Mouse (Mus musculus): Measurements from ENCODE around the gene Csmd2. TPM values are rescaled to one million over a fixed set of nuclear protein-coding genes. Genes with fewer than 3 reads are reported as not detected.
A peak's percentile ranks its signal among the peaks of the same experiment; 100 is the strongest.

Csmd2 gene
- 0.08 and 0.10 TPM in 2 replicates for polyA plus RNA-seq (2014; fragmentation: Nextera tagmentation; extraction: Ambion mirVana)

DNA sequence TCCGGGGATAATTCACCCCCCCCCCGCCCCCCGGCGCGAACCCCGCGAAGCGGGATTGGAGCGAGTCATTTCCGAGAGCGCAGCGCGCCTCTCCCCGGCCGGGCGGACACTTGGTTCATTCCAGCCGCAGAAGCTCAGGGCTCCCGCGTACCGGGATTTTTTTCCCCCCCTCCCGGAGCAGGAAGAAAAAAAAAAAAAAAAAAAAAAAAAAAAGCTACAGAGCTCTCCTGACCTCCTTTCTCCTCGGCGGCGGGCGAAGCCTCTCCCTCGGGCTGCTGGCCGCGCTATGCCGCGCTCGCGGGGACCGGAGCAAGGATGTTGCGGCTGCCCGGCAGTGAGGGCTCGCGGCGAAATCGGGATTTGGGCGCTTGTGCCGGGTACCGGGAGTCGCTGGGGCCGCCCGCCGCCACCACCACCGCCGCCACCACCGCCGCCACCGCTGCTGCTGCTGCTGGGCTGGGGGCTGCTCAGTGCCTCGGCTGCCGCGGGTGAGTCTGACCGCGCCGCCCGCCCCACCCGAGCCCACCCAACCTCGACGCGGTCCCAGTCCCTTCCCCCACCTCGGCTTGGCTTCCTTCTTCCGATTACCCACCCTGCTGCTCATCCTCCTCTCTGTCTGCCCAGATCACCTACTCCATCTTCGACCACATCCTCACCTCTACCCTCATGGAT lies at the start of gene Csmd2:
Gene Csmd2 (plus strand): TSS at position 74 of the 672 bp plus-strand sequence.
- Histone ChIP-seq H3K4me3 (ENCODE audit: low read depth, low read length) (peak within 1 kb of the TSS; percentile 26), H3K27ac (replicated peaks; ENCODE audit: low read depth, low read length) (no peak within 1 kb of the TSS), H3K36me3 (ENCODE audit: control insufficient read depth, insufficient read depth, low read length) (no peaks in the 10 kb centered on the region), H3K27me3 (ENCODE audit: control insufficient read depth, insufficient read depth, low read length) (peaks cover 64% of the 10 kb centered on the region), H3K9ac (ENCODE audit: low read length) (no peak within 1 kb of the TSS), H3K4me1 (ENCODE audit: control insufficient read depth, insufficient read depth, low read length) (no peaks in the 10 kb centered on the region), H3K9me3 (ENCODE audit: control insufficient read depth, low read length) (no peaks in the 10 kb centered on the region), H3K4me2 (ENCODE audit: low read depth, severe bottlenecking) (peak within 1 kb of the TSS; percentile 54)
- DNase-seq (ENCODE audit: low spot score) (peak; percentile 42), ATAC-seq (ENCODE audit: insufficient number of reproducible peaks, low FRiP score, low TSS enrichment, low read depth) (no peak)
- under 1% methylated on average over 42 of the region's 65 CpGs for WGBS

DNA sequence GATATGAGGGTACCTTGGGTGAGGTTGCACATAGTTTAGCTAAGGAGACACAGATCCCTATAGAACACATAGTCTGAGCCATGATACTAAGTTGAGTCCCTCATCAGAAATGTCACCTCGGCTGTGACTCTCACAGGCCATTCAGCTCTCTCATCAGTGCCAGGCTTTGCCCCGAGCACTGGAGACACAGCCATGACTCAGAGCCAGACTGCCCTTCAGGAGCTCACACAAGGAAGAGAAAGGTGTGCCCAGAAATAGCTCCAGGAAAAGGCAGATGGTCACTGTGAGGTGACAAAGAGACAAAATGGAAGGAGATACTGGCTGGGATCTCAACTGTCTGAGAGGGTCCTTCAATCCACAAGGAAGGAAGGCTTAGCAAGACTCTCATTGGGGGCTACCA lies 40.0 kb upstream of the Csmd2 start:
- no peaks in the 10 kb centered on the region for H3K36me3 ChIP-seq (ENCODE audit: control insufficient read depth, insufficient read depth, low read length)
- WGBS: 79% methylated on average over 2 of the region's 2 CpGs
- H3K4me2 ChIP-seq (ENCODE audit: low read depth, severe bottlenecking): no peak overlapping the region
- ATAC-seq (ENCODE audit: insufficient number of reproducible peaks, low FRiP score, low TSS enrichment, low read depth) (no peak), DNase-seq (ENCODE audit: low spot score) (no peak)
- no peaks in the 10 kb centered on the region for H3K9me3 ChIP-seq (ENCODE audit: control insufficient read depth, low read length)
- no peaks in the 10 kb centered on the region for H3K4me1 ChIP-seq (ENCODE audit: control insufficient read depth, insufficient read depth, low read length)
- H3K9ac ChIP-seq (ENCODE audit: low read length): no peak overlapping the region
- no peak overlapping the region for H3K27ac ChIP-seq (replicated peaks; ENCODE audit: low read depth, low read length)
- H3K4me3 ChIP-seq (ENCODE audit: low read depth, low read length): no peak overlapping the region
- H3K27me3 ChIP-seq (ENCODE audit: control insufficient read depth, insufficient read depth, low read length): no peaks in the 10 kb centered on the region

DNA sequence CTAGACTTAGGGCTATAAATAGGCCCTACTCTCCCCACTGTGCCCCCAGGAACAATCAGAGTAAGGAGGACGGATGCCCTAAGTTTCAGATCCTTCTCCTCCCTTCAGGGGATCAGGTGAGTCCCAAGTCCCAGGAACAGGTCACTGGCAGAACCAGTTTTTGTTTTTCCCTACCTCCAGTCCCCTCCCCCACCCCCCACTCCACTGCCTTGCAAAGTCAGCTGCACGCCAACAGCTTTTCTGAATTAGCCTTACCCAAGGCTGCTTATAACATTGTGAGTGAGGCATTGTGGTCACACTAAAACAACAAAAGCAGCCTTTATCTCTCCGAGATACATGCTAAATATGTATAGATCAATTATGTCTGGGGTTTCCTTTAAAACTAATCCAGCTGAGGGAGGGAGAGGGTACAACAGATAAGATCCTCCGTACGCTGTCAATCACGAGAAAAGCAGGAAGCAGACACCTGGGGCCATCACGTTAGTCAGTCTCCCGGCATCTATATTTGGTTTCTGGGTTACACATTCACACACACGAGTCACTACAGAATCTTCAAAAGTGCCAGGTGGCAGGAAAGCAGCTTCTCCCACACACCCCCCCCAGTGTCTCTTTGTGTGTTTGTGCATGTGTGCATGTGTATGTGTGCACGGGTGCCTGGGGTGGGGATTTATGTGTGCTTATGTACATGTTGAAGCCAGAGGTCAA lies 34.5 kb upstream of the Csmd2 start:
- ATAC-seq (ENCODE audit: insufficient number of reproducible peaks, low FRiP score, low TSS enrichment, low read depth) (no peak), DNase-seq (ENCODE audit: low spot score) (no peak)
- Histone ChIP-seq H3K27me3 (ENCODE audit: control insufficient read depth, insufficient read depth, low read length) (no peaks in the 10 kb centered on the region), H3K36me3 (ENCODE audit: control insufficient read depth, insufficient read depth, low read length) (no peaks in the 10 kb centered on the region), H3K4me1 (ENCODE audit: control insufficient read depth, insufficient read depth, low read length) (no peaks in the 10 kb centered on the region), H3K4me3 (ENCODE audit: low read depth, low read length) (no peak overlapping the region), H3K4me2 (ENCODE audit: low read depth, severe bottlenecking) (no peak overlapping the region), H3K9me3 (ENCODE audit: control insufficient read depth, low read length) (no peaks in the 10 kb centered on the region), H3K27ac (replicated peaks; ENCODE audit: low read depth, low read length) (no peak overlapping the region), H3K9ac (ENCODE audit: low read length) (no peak overlapping the region)
- WGBS: 48% methylated on average over 10 of the region's 10 CpGs

DNA sequence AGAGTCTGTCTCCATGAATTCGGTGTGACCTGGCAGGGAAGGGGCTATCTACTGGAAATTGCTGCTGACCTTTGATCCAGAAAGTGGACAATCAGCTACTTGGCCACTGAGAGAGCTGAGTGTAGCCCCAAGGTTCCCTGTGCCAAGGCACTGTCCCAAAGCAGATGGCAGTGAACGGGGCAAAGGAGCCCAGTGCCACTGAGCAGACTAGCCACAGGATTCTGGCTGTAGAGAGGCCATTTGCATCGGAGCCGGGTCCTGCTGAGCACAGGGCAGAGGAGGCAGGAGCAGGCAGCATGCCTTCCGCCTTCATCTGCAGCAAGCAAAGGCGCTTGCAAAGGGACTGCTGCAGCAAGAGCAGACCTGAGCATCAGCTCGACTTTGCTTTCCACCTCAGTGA lies 18.6 kb upstream of the Csmd2 start:
- H3K4me3 ChIP-seq (ENCODE audit: low read depth, low read length): no peak overlapping the region
- DNase-seq (ENCODE audit: low spot score) (no peak), ATAC-seq (ENCODE audit: insufficient number of reproducible peaks, low FRiP score, low TSS enrichment, low read depth) (no peak)
- H3K27ac ChIP-seq (replicated peaks; ENCODE audit: low read depth, low read length): no peak overlapping the region
- no peaks in the 10 kb centered on the region for H3K36me3 ChIP-seq (ENCODE audit: control insufficient read depth, insufficient read depth, low read length)
- 9% methylated on average over 7 of the region's 7 CpGs for WGBS
- H3K9me3 ChIP-seq (ENCODE audit: control insufficient read depth, low read length): no peaks in the 10 kb centered on the region
- H3K4me1 ChIP-seq (ENCODE audit: control insufficient read depth, insufficient read depth, low read length): no peaks in the 10 kb centered on the region
- no peak overlapping the region for H3K4me2 ChIP-seq (ENCODE audit: low read depth, severe bottlenecking)
- H3K27me3 ChIP-seq (ENCODE audit: control insufficient read depth, insufficient read depth, low read length): peaks cover 31% of the 10 kb centered on the region
- no peak overlapping the region for H3K9ac ChIP-seq (ENCODE audit: low read length)

DNA sequence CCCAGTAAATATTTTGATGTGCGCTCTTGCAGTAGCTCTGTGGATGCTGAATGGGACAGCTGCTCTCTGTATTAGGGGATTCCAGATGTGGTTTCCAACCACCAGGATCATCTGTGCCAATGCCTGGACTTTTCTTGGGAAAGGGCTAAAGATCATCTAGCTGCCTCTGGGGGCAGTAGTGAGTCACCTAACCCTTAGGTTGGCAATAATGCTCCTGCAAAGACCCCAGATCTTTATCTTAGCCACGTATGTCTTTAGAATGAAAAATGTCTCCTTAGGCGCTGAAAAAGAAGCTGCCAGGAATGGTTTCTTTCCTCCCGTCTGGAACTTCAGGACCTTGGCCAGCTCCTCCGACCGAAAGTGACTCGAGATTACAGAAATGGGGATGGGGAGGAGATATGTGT lies 17.6 kb upstream of the Csmd2 start:
- DNase-seq (ENCODE audit: low spot score) (peak; percentile 82), ATAC-seq (ENCODE audit: insufficient number of reproducible peaks, low FRiP score, low TSS enrichment, low read depth) (no peak)
- H3K9me3 ChIP-seq (ENCODE audit: control insufficient read depth, low read length): no peaks in the 10 kb centered on the region
- 3% methylated on average over 7 of the region's 7 CpGs for WGBS
- H3K4me1 ChIP-seq (ENCODE audit: control insufficient read depth, insufficient read depth, low read length): no peaks in the 10 kb centered on the region
- H3K27me3 ChIP-seq (ENCODE audit: control insufficient read depth, insufficient read depth, low read length): peaks cover 31% of the 10 kb centered on the region
- no peak overlapping the region for H3K27ac ChIP-seq (replicated peaks; ENCODE audit: low read depth, low read length)
- H3K4me2 ChIP-seq (ENCODE audit: low read depth, severe bottlenecking): no peak overlapping the region
- no peak overlapping the region for H3K9ac ChIP-seq (ENCODE audit: low read length)
- no peaks in the 10 kb centered on the region for H3K36me3 ChIP-seq (ENCODE audit: control insufficient read depth, insufficient read depth, low read length)
- H3K4me3 ChIP-seq (ENCODE audit: low read depth, low read length): no peak overlapping the region

DNA sequence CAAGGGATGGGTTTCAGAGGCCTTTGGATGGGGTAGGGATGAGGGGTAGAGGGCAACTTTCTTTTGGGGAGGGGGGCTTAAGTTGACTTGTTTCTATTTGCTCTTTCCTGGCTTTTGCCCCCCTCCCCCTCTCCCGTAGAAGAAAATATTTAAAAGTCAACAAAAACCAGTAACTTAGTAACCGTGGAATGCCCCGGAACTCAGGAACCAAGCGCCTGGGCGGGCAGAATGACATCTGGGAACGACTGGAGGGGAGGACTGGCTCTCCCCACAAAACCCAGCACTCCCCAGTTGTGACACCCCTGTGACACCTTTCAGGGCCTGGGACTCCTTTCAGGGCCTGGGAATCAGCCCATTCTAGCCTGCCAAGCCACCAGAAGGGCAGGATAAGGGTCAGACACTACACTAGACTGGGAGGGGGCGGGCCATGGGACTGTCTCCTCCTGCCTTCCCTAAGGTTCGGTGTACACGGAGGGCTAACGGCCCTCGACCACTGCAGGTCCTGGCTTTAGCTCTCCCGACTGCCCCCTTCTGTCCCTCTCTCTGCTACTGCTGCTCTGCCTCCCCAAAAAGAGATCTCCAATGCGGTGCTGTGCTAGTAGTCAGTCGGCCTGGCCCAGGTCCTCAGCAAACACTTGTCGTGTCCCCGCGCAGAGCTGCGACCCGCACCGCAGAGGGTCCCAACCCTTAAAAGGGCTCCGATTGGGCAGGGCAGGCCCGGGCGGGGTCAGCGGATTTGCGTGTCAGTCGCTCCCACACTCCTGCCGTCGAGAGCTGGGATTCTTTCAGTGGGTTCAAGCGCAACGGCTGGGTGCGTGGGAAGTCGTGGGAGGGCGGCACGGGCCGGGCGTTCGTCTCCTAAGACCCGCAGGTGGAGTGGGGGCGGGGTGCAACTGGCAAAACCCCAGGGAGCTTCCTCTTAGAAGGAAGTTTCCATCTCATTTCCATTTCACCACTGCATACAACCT lies 16.5 kb upstream of the Csmd2 start, which contains the start of gene CK137956:
Gene CK137956 (minus strand): TSS at position 51 of the 968 bp plus-strand sequence.
- 4% methylated on average over 38 of the region's 39 CpGs for WGBS
- Histone ChIP-seq H3K27ac (replicated peaks; ENCODE audit: low read depth, low read length) (no peak within 1 kb of the TSS), H3K4me2 (ENCODE audit: low read depth, severe bottlenecking) (no peak within 1 kb of the TSS), H3K4me1 (ENCODE audit: control insufficient read depth, insufficient read depth, low read length) (no peaks in the 10 kb centered on the region), H3K27me3 (ENCODE audit: control insufficient read depth, insufficient read depth, low read length) (peaks cover 31% of the 10 kb centered on the region), H3K36me3 (ENCODE audit: control insufficient read depth, insufficient read depth, low read length) (no peaks in the 10 kb centered on the region), H3K9ac (ENCODE audit: low read length) (no peak within 1 kb of the TSS), H3K4me3 (ENCODE audit: low read depth, low read length) (no peak within 1 kb of the TSS), H3K9me3 (ENCODE audit: control insufficient read depth, low read length) (no peaks in the 10 kb centered on the region)
- no peak for ATAC-seq (ENCODE audit: insufficient number of reproducible peaks, low FRiP score, low TSS enrichment, low read depth)
- DNase-seq (ENCODE audit: low spot score): no peak

DNA sequence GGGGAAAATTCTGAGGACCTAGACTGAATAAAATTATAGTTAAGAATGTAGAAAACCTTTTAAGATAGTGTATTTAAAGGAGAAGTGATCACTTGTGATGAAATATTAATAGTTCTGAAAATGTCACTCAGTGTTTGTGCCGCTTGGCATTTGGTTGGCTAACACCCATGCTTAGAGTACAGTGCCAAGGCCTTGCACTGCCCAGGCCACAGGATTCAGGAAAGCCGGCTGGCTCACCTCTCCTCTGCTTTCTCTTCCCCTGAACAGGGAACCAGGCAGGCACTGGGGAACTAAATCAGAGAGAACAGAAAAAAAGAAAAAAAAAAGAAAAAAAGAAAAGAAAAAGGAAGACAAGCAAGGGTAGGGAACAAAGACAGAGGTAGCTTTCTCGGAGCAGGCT lies 14.7 kb upstream of the Csmd2 start:
- Histone ChIP-seq H3K27me3 (ENCODE audit: control insufficient read depth, insufficient read depth, low read length) (peaks cover 31% of the 10 kb centered on the region), H3K4me1 (ENCODE audit: control insufficient read depth, insufficient read depth, low read length) (no peaks in the 10 kb centered on the region), H3K4me3 (ENCODE audit: low read depth, low read length) (no peak overlapping the region), H3K4me2 (ENCODE audit: low read depth, severe bottlenecking) (no peak overlapping the region), H3K9me3 (ENCODE audit: control insufficient read depth, low read length) (no peaks in the 10 kb centered on the region), H3K9ac (ENCODE audit: low read length) (no peak overlapping the region), H3K36me3 (ENCODE audit: control insufficient read depth, insufficient read depth, low read length) (no peaks in the 10 kb centered on the region), H3K27ac (replicated peaks; ENCODE audit: low read depth, low read length) (no peak overlapping the region)
- 71% methylated on average over 3 of the region's 3 CpGs for WGBS
- ATAC-seq (ENCODE audit: insufficient number of reproducible peaks, low FRiP score, low TSS enrichment, low read depth): no peak
- no peak for DNase-seq (ENCODE audit: low spot score)

DNA sequence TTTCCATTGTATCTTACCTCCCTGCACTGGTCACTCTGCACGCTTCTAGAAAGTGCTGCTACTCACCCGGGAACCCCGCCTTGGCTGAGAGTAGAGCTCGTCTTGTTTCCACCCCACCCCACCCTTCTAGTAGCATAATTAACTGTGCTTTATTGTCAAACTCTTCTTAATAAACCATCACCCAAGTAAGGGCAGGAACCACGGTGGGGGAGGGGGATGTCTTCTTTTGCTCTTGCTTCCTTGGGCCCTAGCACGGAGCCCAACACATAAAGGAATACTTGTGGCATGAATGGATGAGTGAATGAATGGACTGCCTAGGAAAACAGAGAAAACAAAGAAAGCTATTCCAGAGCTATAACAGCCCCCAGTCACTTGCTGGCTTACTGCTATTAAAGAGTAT lies 6.5 kb upstream of the Csmd2 start:
- H3K27ac ChIP-seq (replicated peaks; ENCODE audit: low read depth, low read length): no peak overlapping the region
- H3K4me3 ChIP-seq (ENCODE audit: low read depth, low read length): no peak overlapping the region
- WGBS: 81% methylated on average over 6 of the region's 6 CpGs
- no peak overlapping the region for H3K9ac ChIP-seq (ENCODE audit: low read length)
- no peaks in the 10 kb centered on the region for H3K4me1 ChIP-seq (ENCODE audit: control insufficient read depth, insufficient read depth, low read length)
- H3K4me2 ChIP-seq (ENCODE audit: low read depth, severe bottlenecking): no peak overlapping the region
- no peaks in the 10 kb centered on the region for H3K9me3 ChIP-seq (ENCODE audit: control insufficient read depth, low read length)
- H3K36me3 ChIP-seq (ENCODE audit: control insufficient read depth, insufficient read depth, low read length): no peaks in the 10 kb centered on the region
- ATAC-seq (ENCODE audit: insufficient number of reproducible peaks, low FRiP score, low TSS enrichment, low read depth): no peak
- peaks cover 17% of the 10 kb centered on the region for H3K27me3 ChIP-seq (ENCODE audit: control insufficient read depth, insufficient read depth, low read length)
- no peak for DNase-seq (ENCODE audit: low spot score)
